Mouse (Mus musculus) embryonic facial prominence, embryonic 10.5 days (tissue): ENCODE measurements at regions not wholly inside any gene's neighbourhood (a gene's known extent, or its start where the extent isn't known, plus 50 kb on each side); places are given as distances from the start of the nearest gene placed in this dataset.

Experiments
- DNase-seq: peaks from one replicate; pipeline ENCODE4 v3.0.0-alpha.2; 2017; ENCODE audit warnings: low spot score
- H3K27ac ChIP-seq: fragments of 300-500 bp; sonication (generic); replicated peaks from 2 replicates; pipeline ENCODE4 v1.5.1; 2016; ENCODE audit warnings: mild to moderate bottlenecking
- H3K27me3 ChIP-seq: fragments of 300-500 bp; sonication (generic); replicated peaks from 2 replicates; pipeline ENCODE4 v1.6.1; 2016; ENCODE audit warnings: low read depth, mild to moderate bottlenecking; ENCODE audit not compliant: poor library complexity, severe bottlenecking
- H3K36me3 ChIP-seq: fragments of 300-500 bp; sonication (generic); replicated peaks from 2 replicates; pipeline ENCODE4 v1.6.1; 2016; ENCODE audit warnings: mild to moderate bottlenecking, moderate library complexity
- H3K4me1 ChIP-seq: fragments of 300-500 bp; sonication (generic); 2 replicates; pipeline ENCODE4 v1.6.1; 2016
- H3K4me3 ChIP-seq: fragments of 300-500 bp; sonication (generic); 2 replicates; pipeline ENCODE4 v1.5.1; 2016; ENCODE audit warnings: mild to moderate bottlenecking, moderate library complexity
- H3K9me3 ChIP-seq: fragments of 300-500 bp; sonication (generic); 2 replicates; pipeline ENCODE4 v1.6.1; 2016; ENCODE audit warnings: mild to moderate bottlenecking
- WGBS: fragments of 180-500 bp; shearing (Covaris S2); methylation state at CpG from one replicate; pipeline ENCODE4 v1.1.7; 2016; 5-methylcytosine and 5-hydroxymethylcytosine counted together

- no peaks in the 10 kb centered on the region for H3K27me3 ChIP-seq
- no peak overlapping the region for H3K4me3 ChIP-seq
- 46% methylated on average over 3 of the region's 3 CpGs for WGBS
- no peaks in the 10 kb centered on the region for H3K36me3 ChIP-seq
- no peak for DNase-seq
- H3K27ac ChIP-seq: no peak overlapping the region
- no peaks in the 10 kb centered on the region for H3K4me1 ChIP-seq
- no peaks in the 10 kb centered on the region for H3K9me3 ChIP-seq
Measured at GRCm38 (mm10) chr11:56269915-56270493, 229.2 kb upstream of the Nmur2 start.

- WGBS: 95% methylated on average over 10 of the region's 10 CpGs
- no peaks in the 10 kb centered on the region for H3K27me3 ChIP-seq
- no peaks in the 10 kb centered on the region for H3K9me3 ChIP-seq
- H3K36me3 ChIP-seq: no peaks in the 10 kb centered on the region
- no peak for DNase-seq
- no peak overlapping the region for H3K27ac ChIP-seq
- H3K4me1 ChIP-seq: no peaks in the 10 kb centered on the region
- H3K4me3 ChIP-seq: no peak overlapping the region
Measured at GRCm38 (mm10) chr11:56262726-56263125, 221.9 kb upstream of the Nmur2 start.

- H3K4me3 ChIP-seq: no peak overlapping the region
- no peak for DNase-seq
- no peaks in the 10 kb centered on the region for H3K4me1 ChIP-seq
- H3K27me3 ChIP-seq: no peaks in the 10 kb centered on the region
- H3K36me3 ChIP-seq: no peaks in the 10 kb centered on the region
- WGBS: 95% methylated on average over 2 of the region's 2 CpGs
- H3K9me3 ChIP-seq: no peaks in the 10 kb centered on the region
- H3K27ac ChIP-seq: no peak overlapping the region
Measured at GRCm38 (mm10) chr11:56256356-56256755, 215.5 kb upstream of the Nmur2 start.

- 92% methylated on average over 3 of the region's 3 CpGs for WGBS
Measured at GRCm38 (mm10) chr11:56254437-56254836, 213.6 kb upstream of the Nmur2 start.

GRCm38 (mm10) chr11:56247333-56247823 lies 206.6 kb upstream of the Nmur2 start:
- H3K4me1 ChIP-seq: peaks cover 7% of the 10 kb centered on the region
- H3K9me3 ChIP-seq: no peaks in the 10 kb centered on the region
- H3K4me3 ChIP-seq: no peak overlapping the region
- 37% methylated on average over 4 of the region's 4 CpGs for WGBS
- no peak for DNase-seq
- no peaks in the 10 kb centered on the region for H3K36me3 ChIP-seq
- no peaks in the 10 kb centered on the region for H3K27me3 ChIP-seq
- no peak overlapping the region for H3K27ac ChIP-seq

More at GRCm38 (mm10) chr11:56254437-56254836, 213.6 kb upstream of the Nmur2 start:
- Histone ChIP-seq H3K36me3 (no peaks in the 10 kb centered on the region), H3K4me3 (no peak overlapping the region), H3K9me3 (no peaks in the 10 kb centered on the region), H3K27ac (no peak overlapping the region), H3K4me1 (no peaks in the 10 kb centered on the region), H3K27me3 (no peaks in the 10 kb centered on the region)
- no peak for DNase-seq

- Histone ChIP-seq H3K9me3 (no peaks in the 10 kb centered on the region), H3K27ac (no peak overlapping the region; the same call in 1 of the 2 replicates), H3K27me3 (no peaks in the 10 kb centered on the region), H3K4me3 (no peak overlapping the region), H3K36me3 (no peaks in the 10 kb centered on the region), H3K4me1 (peaks cover 7% of the 10 kb centered on the region)
- DNase-seq: peak; percentile 44
- WGBS: 49% methylated on average over 5 of the region's 5 CpGs
Measured at GRCm38 (mm10) chr11:56246549-56247332, 205.9 kb upstream of the Nmur2 start.

GRCm38 (mm10) chr11:56244951-56245350 lies 204.1 kb upstream of the Nmur2 start:
- Histone ChIP-seq H3K27me3 (no peaks in the 10 kb centered on the region), H3K9me3 (no peaks in the 10 kb centered on the region), H3K4me3 (no peak overlapping the region), H3K4me1 (peaks cover 7% of the 10 kb centered on the region), H3K36me3 (no peaks in the 10 kb centered on the region), H3K27ac (no peak overlapping the region)
- 82% methylated on average over 2 of the region's 2 CpGs for WGBS
- no peak for DNase-seq

GRCm38 (mm10) chr11:56243447-56243846 lies 202.6 kb upstream of the Nmur2 start:
- H3K27ac ChIP-seq: no peak overlapping the region
- WGBS: 82% methylated on average over 8 of the region's 8 CpGs
- H3K4me1 ChIP-seq: peaks cover 7% of the 10 kb centered on the region
- no peaks in the 10 kb centered on the region for H3K27me3 ChIP-seq
- no peaks in the 10 kb centered on the region for H3K9me3 ChIP-seq
- no peaks in the 10 kb centered on the region for H3K36me3 ChIP-seq
- DNase-seq: no peak
- H3K4me3 ChIP-seq: no peak overlapping the region

- DNase-seq: no peak
- Histone ChIP-seq H3K27me3 (no peaks in the 10 kb centered on the region), H3K27ac (no peak overlapping the region), H3K9me3 (no peaks in the 10 kb centered on the region), H3K4me1 (no peaks in the 10 kb centered on the region), H3K36me3 (no peaks in the 10 kb centered on the region), H3K4me3 (no peak overlapping the region)
- WGBS: 68% methylated on average over 4 of the region's 4 CpGs
Measured at GRCm38 (mm10) chr11:56238745-56239144, 197.9 kb upstream of the Nmur2 start.

GRCm38 (mm10) chr11:56224999-56225398 lies 184.2 kb upstream of the Nmur2 start:
- no peaks in the 10 kb centered on the region for H3K27me3 ChIP-seq
- H3K4me3 ChIP-seq: no peak overlapping the region
- no peaks in the 10 kb centered on the region for H3K36me3 ChIP-seq
- H3K9me3 ChIP-seq: no peaks in the 10 kb centered on the region
- H3K4me1 ChIP-seq: no peaks in the 10 kb centered on the region
- WGBS: 87% methylated on average over 2 of the region's 2 CpGs
- H3K27ac ChIP-seq: no peak overlapping the region
- DNase-seq: no peak

GRCm38 (mm10) chr11:56215706-56216105 lies 174.9 kb upstream of the Nmur2 start:
- H3K36me3 ChIP-seq: no peaks in the 10 kb centered on the region
- no peaks in the 10 kb centered on the region for H3K9me3 ChIP-seq
- no peak overlapping the region for H3K4me3 ChIP-seq
- no peak overlapping the region for H3K27ac ChIP-seq
- H3K27me3 ChIP-seq: no peaks in the 10 kb centered on the region
- DNase-seq: no peak
- WGBS: 82% methylated on average over 2 of the region's 2 CpGs
- no peaks in the 10 kb centered on the region for H3K4me1 ChIP-seq

- H3K36me3 ChIP-seq: no peaks in the 10 kb centered on the region
- H3K9me3 ChIP-seq: no peaks in the 10 kb centered on the region
- no peak overlapping the region for H3K27ac ChIP-seq
- H3K4me3 ChIP-seq: no peak overlapping the region
- H3K27me3 ChIP-seq: no peaks in the 10 kb centered on the region
- no peaks in the 10 kb centered on the region for H3K4me1 ChIP-seq
- 89% methylated on average over 3 of the region's 3 CpGs for WGBS
- DNase-seq: no peak
Measured at GRCm38 (mm10) chr11:56201844-56202243, 161.0 kb upstream of the Nmur2 start.

GRCm38 (mm10) chr11:56195316-56195715 lies 154.5 kb upstream of the Nmur2 start:
- H3K9me3 ChIP-seq: no peaks in the 10 kb centered on the region
- no peak for DNase-seq
- WGBS: 78% methylated on average over 3 of the region's 3 CpGs
- H3K4me1 ChIP-seq: no peaks in the 10 kb centered on the region
- H3K4me3 ChIP-seq: no peak overlapping the region
- H3K27ac ChIP-seq: no peak overlapping the region
- H3K36me3 ChIP-seq: no peaks in the 10 kb centered on the region
- H3K27me3 ChIP-seq: no peaks in the 10 kb centered on the region
